Mouse (Mus musculus): ENCODE measurements around the gene Ociad2. TPM values are rescaled to one million over a fixed set of nuclear protein-coding genes. Genes with fewer than 3 reads are reported as not detected.

Ociad2 gene
- total RNA-seq, 2 experiments from 2014 or later = 0.11 to 1.8 TPM

Other genes starting within 250 kb of the Ociad2 start
- 56.7 and 59.1 TPM in 2 replicates for gene Fryl, start 84.4 kb downstream of the Ociad2 start, total RNA-seq (2015)
- gene Fryl, start 84.4 kb downstream of the Ociad2 start, total RNA-seq (2017) = 79.8 and 80.9 TPM in 2 replicates
- gene Ociad1, start 48.2 kb downstream of the Ociad2 start, total RNA-seq (2015) = 231 and 236 TPM in 2 replicates
- gene Ociad1, start 48.2 kb downstream of the Ociad2 start, total RNA-seq (2017) = 172 and 182 TPM in 2 replicates
- gene Cwh43, start 65.0 kb upstream of the Ociad2 start, total RNA-seq (2015) = not detected in 2 replicates
- gene Cwh43, start 65.0 kb upstream of the Ociad2 start, total RNA-seq (2017) = not detected in 2 replicates
- 2.9 and 4.7 TPM in 2 replicates for gene Dcun1d4, start 140.0 kb upstream of the Ociad2 start, total RNA-seq (2015)
- 1.5 and 3.0 TPM in 2 replicates for gene Dcun1d4, start 140.0 kb upstream of the Ociad2 start, total RNA-seq (2017)